In genomic region chr19:48411332-48411731, GRCm38 (mm10) we compare ENCODE assay signal across 14 mouse cellular contexts.
DNase-seq lines count a peak whose midpoint lies in the region; ATAC-seq and TF ChIP-seq lines count a peak whose summit lies in the region.
"Had no signal": no experiment of that assay in that cellular context is flagged by ENCODE, and none has a peak within 500 bp of the region (broad histone marks: within the 10 kb centered on the region; RNA-seq: fewer than 3 reads in every experiment).

No protein-coding gene starts in this region.

- POLR2A ChIA-PET in Patski (lab: Charles Lee): no interaction called here

- TF ChIP-seq CTCF in heart, postnatal 0 days (IDR thresholded peaks at IDR 0.05; ENCODE audit: low read depth): peak; percentile 30
- peak; percentile 40 for TF ChIP-seq CTCF in Patski (IDR thresholded peaks at IDR 0.05)

- H3K36me3 ChIP-seq in heart, postnatal 0 days (replicated peaks; ENCODE audit: control insufficient read depth, insufficient read depth, low read length): no peaks in the 10 kb centered on the region
- H3K36me3 ChIP-seq in heart, embryonic 12.5 days: no peaks in the 10 kb centered on the region
- H3K36me3 ChIP-seq: heart, embryonic 13.5 days; hindbrain, embryonic 15.5 days; liver, embryonic 12.5 days had no signal

- H3K4me2 ChIP-seq in heart, postnatal 0 days (ENCODE audit: low read depth, low read length): no peak overlapping the region
- no peak overlapping the region for H3K4me2 ChIP-seq in heart, embryonic 12.5 days
- H3K4me2 ChIP-seq: heart, embryonic 13.5 days; hindbrain, embryonic 15.5 days; liver, embryonic 12.5 days had no signal

- no peak for TF ChIP-seq EP300 in heart, postnatal 0 days (IDR thresholded peaks at IDR 0.05; ENCODE audit: low read depth)

- CTCF ChIA-PET in Patski (lab: Charles Lee): no interaction called here

- no peak overlapping the region for H3K9ac ChIP-seq in heart, postnatal 0 days (replicated peaks; ENCODE audit: low read depth, low read length)
- H3K9ac ChIP-seq in heart, embryonic 12.5 days: no peak overlapping the region
- H3K9ac ChIP-seq: heart, embryonic 13.5 days; hindbrain, embryonic 15.5 days; liver, embryonic 12.5 days had no signal

- no peaks in the 10 kb centered on the region for H3K4me1 ChIP-seq in heart, postnatal 0 days (ENCODE audit: control insufficient read depth, insufficient read depth)
- no peaks in the 10 kb centered on the region for H3K4me1 ChIP-seq in heart, embryonic 12.5 days (replicated peaks)
- H3K4me1 ChIP-seq: heart, embryonic 13.5 days; hindbrain, embryonic 15.5 days; liver, embryonic 12.5 days; megakaryocyte, embryonic 14.5 days had no signal

- no peak for DNase-seq in heart, postnatal 0 days (ENCODE audit: low spot score)
- no peak for DNase-seq in heart, adult 11 months
- peak; percentile 4 for DNase-seq in left cerebral cortex, postnatal 4 days
- DNase-seq in left cerebral cortex, postnatal 25 days (ENCODE audit: low spot score in 2 of 2): no peak
- no peak for DNase-seq in Patski (ENCODE audit: low read depth, low spot score)
- DNase-seq in embryo, embryonic 10 days (ENCODE audit: low spot score): peak; percentile 30
- no peak for DNase-seq in gastrocnemius, postnatal 4 days (ENCODE audit: low spot score in 2 of 2)
- DNase-seq: cerebellum, postnatal 36 days; kidney, postnatal 14 days had no signal

- in situ Hi-C loops in Patski (cut with MboI; ENCODE audit: low pct_unique_long_range_greater_than_20kb): no loop called here

- H3K4me3 ChIP-seq in heart, postnatal 0 days (ENCODE audit: low read depth, low read length): no peak overlapping the region
- H3K4me3 ChIP-seq in heart, embryonic 12.5 days: no peak overlapping the region
- H3K4me3 ChIP-seq: heart, embryonic 13.5 days; hindbrain, embryonic 15.5 days; liver, embryonic 12.5 days; megakaryocyte, embryonic 14.5 days had no signal

- H3K27ac ChIP-seq in heart, postnatal 0 days (ENCODE audit: low read depth): no peak overlapping the region
- H3K27ac ChIP-seq in heart, embryonic 12.5 days (ENCODE audit: poor library complexity, severe bottlenecking): no peak overlapping the region
- H3K27ac ChIP-seq: heart, embryonic 13.5 days; hindbrain, embryonic 15.5 days; liver, embryonic 12.5 days had no signal

- WGBS in heart, postnatal 0 days: 50% methylated on average over 2 of the region's 2 CpGs
- WGBS in heart, embryonic 12.5 days: 49% methylated on average over 2 of the region's 2 CpGs

- H3K27me3 ChIP-seq in heart, postnatal 0 days (ENCODE audit: control insufficient read depth, insufficient read depth, low read length): 0 out of 2 replicates have a peak, but pooled peaks cover 4% of the 10 kb centered on the region
- no peaks in the 10 kb centered on the region for H3K27me3 ChIP-seq in Patski
- H3K27me3 ChIP-seq in heart, embryonic 12.5 days (replicated peaks): no peaks in the 10 kb centered on the region
- H3K27me3 ChIP-seq: hindbrain, embryonic 15.5 days; liver, embryonic 12.5 days; megakaryocyte, embryonic 14.5 days had no signal

- ATAC-seq in heart, postnatal 0 days (ENCODE audit: insufficient read depth, low read depth): no peak
- ATAC-seq in Patski: no peak
- ATAC-seq in heart, embryonic 12.5 days (ENCODE audit: insufficient number of reproducible peaks, low FRiP score): no peak
- ATAC-seq: liver, embryonic 12.5 days had no signal

- no peaks in the 10 kb centered on the region for H3K9me3 ChIP-seq in heart, postnatal 0 days (replicated peaks; ENCODE audit: control insufficient read depth, low read length)
- H3K9me3 ChIP-seq in heart, embryonic 12.5 days (replicated peaks): no peaks in the 10 kb centered on the region
- H3K9me3 ChIP-seq: heart, embryonic 13.5 days; hindbrain, embryonic 15.5 days; liver, embryonic 12.5 days had no signal

- intact Hi-C loops in left cerebral cortex, postnatal 4 days (cut with DNase I): no loop called here
- intact Hi-C loops in left cerebral cortex, postnatal 25 days (cut with DNase I): loop anchor here (5.0 to 10.0 kb wide), 3 partner anchors 493 to 1333 kb away; no protein-coding TSS in a partner anchor

Comparison
In these comparisons a context has a peak if more than half of its experiments do, and no peak if none do; other contexts are left out.
1. DNase-seq: peak in left cerebral cortex, postnatal 4 days (single experiment) and embryo, embryonic 10 days (single experiment); none in heart, postnatal 0 days (single experiment), heart, adult 11 months (single experiment), left cerebral cortex, postnatal 25 days (0 of 2), Patski (single experiment) and gastrocnemius, postnatal 4 days (0 of 2).